In genomic region chr8:111940171-111941100, GRCm38 (mm10) we compare ENCODE assay signal across 8 mouse cellular contexts. TPM values are rescaled to one million over a fixed set of nuclear protein-coding genes. Genes with fewer than 3 reads are reported as not detected.
DNase-seq lines count a peak whose midpoint lies in the region; ATAC-seq and TF ChIP-seq lines count a peak whose summit lies in the region.

Gene Gabarapl2, plus strand, starts transcription at chr8:111940703.

- DNase-seq in 416B (ENCODE audit: low read depth) = peak; percentile 96
- peak; percentile 95 for DNase-seq in heart, adult 8-10 months (ENCODE audit: low spot score)
- peak; percentile 98 for DNase-seq in kidney, adult 9 months
- DNase-seq in limb, embryonic 14.5 days (ENCODE audit: low spot score) = peak; percentile 99
- peak; percentile 99 for DNase-seq in midbrain, postnatal 0 days (ENCODE audit: low spot score)
- peak; percentile 91 to 95 for DNase-seq in spleen, postnatal 14 days (ENCODE audit: low spot score in 2 of 2)

- peak within 1 kb of the TSS; percentile 85 for H3K27ac ChIP-seq in bone marrow, adult 2 months (ENCODE audit: control insufficient read depth, insufficient read depth, low read depth, low read length, poor library complexity)
- peak within 1 kb of the TSS; percentile 79 for H3K27ac ChIP-seq in embryonic facial prominence, embryonic 15.5 days (replicated peaks)
- H3K27ac ChIP-seq in limb, embryonic 14.5 days (replicated peaks; ENCODE audit: low read depth, low read length) = peak within 1 kb of the TSS; percentile 45; the same call in 1 of the 2 replicates
- peak within 1 kb of the TSS; percentile 70 for H3K27ac ChIP-seq in midbrain, postnatal 0 days (ENCODE audit: low read depth, low read length)

- under 1% methylated on average over 65 of the region's 65 CpGs for WGBS in bone marrow, adult 2 months
- WGBS in embryonic facial prominence, embryonic 15.5 days = under 1% methylated on average over 65 of the region's 65 CpGs
- under 1% methylated on average over 55 of the region's 65 CpGs for WGBS in limb, embryonic 14.5 days
- under 1% methylated on average over 65 of the region's 65 CpGs for WGBS in midbrain, postnatal 0 days

- TF ChIP-seq CTCF in bone marrow, adult 2 months (IDR thresholded peaks at IDR 0.05; ENCODE audit: control insufficient read depth, insufficient read depth, low read length) = no peak
- TF ChIP-seq CTCF in midbrain, postnatal 0 days (IDR thresholded peaks at IDR 0.05) = peak; percentile 34; the same call in 1 of the 2 replicates

- H3K4me3 ChIP-seq in bone marrow, adult 2 months (replicated peaks; ENCODE audit: control insufficient read depth, low read depth, low read length) = peak within 1 kb of the TSS; percentile 97
- H3K4me3 ChIP-seq in embryonic facial prominence, embryonic 15.5 days (replicated peaks) = peak within 1 kb of the TSS; percentile 99
- H3K4me3 ChIP-seq in limb, embryonic 14.5 days (replicated peaks; ENCODE audit: low read length) = peak within 1 kb of the TSS; percentile 87
- peak within 1 kb of the TSS; percentile 91 for H3K4me3 ChIP-seq in midbrain, postnatal 0 days (ENCODE audit: low read depth, low read length)

- H3K9ac ChIP-seq in embryonic facial prominence, embryonic 15.5 days = peak within 1 kb of the TSS; percentile 70
- H3K9ac ChIP-seq in limb, embryonic 14.5 days (ENCODE audit: low read depth, low read length, severe bottlenecking) = peak within 1 kb of the TSS; percentile 71
- H3K9ac ChIP-seq in midbrain, postnatal 0 days (replicated peaks; ENCODE audit: low read length, poor library complexity, severe bottlenecking) = peak within 1 kb of the TSS; percentile 94

- no peaks in the 10 kb centered on the region for H3K9me3 ChIP-seq in embryonic facial prominence, embryonic 15.5 days (replicated peaks)
- H3K9me3 ChIP-seq in limb, embryonic 14.5 days (ENCODE audit: control insufficient read depth, low read length) = no peaks in the 10 kb centered on the region
- no peaks in the 10 kb centered on the region for H3K9me3 ChIP-seq in midbrain, postnatal 0 days (ENCODE audit: low read length)

- ATAC-seq in embryonic facial prominence, embryonic 15.5 days (ENCODE audit: insufficient number of reproducible peaks, low FRiP score, low TSS enrichment, low read depth) = peak; percentile 98
- ATAC-seq in limb, embryonic 14.5 days (ENCODE audit: low FRiP score, low read depth) = peak; percentile 98
- peak; percentile 97 for ATAC-seq in midbrain, postnatal 0 days (ENCODE audit: low FRiP score)

- peaks cover 2% of the 10 kb centered on the region for H3K4me1 ChIP-seq in bone marrow, adult 2 months (ENCODE audit: control insufficient read depth, insufficient read depth, low read length)
- peaks cover 21% of the 10 kb centered on the region for H3K4me1 ChIP-seq in embryonic facial prominence, embryonic 15.5 days
- peaks cover 12% of the 10 kb centered on the region for H3K4me1 ChIP-seq in limb, embryonic 14.5 days (ENCODE audit: control insufficient read depth, insufficient read depth, low read length)
- peaks cover 7% of the 10 kb centered on the region for H3K4me1 ChIP-seq in midbrain, postnatal 0 days (ENCODE audit: insufficient read depth, low read length)

- H3K36me3 ChIP-seq in embryonic facial prominence, embryonic 15.5 days = peaks cover 27% of the 10 kb centered on the region
- H3K36me3 ChIP-seq in limb, embryonic 14.5 days (ENCODE audit: control insufficient read depth, insufficient read depth, low read length) = peaks cover 24% of the 10 kb centered on the region
- peaks cover 14% of the 10 kb centered on the region for H3K36me3 ChIP-seq in midbrain, postnatal 0 days (ENCODE audit: insufficient read depth, low read length)

- peak; percentile 54; the same call in 1 of the 2 replicates for TF ChIP-seq POLR2A in bone marrow, adult 2 months (IDR thresholded peaks at IDR 0.05; ENCODE audit: borderline replicate concordance, control insufficient read depth, low read depth, low read length)
- no peak for TF ChIP-seq POLR2A in limb, embryonic 14.5 days (IDR thresholded peaks at IDR 0.05; ENCODE audit: borderline replicate concordance, extremely low read depth, insufficient read depth, insufficient read length)

- H3K27me3 ChIP-seq in embryonic facial prominence, embryonic 15.5 days = no peaks in the 10 kb centered on the region
- H3K27me3 ChIP-seq in limb, embryonic 14.5 days (ENCODE audit: control insufficient read depth, insufficient read depth, low read length) = no peaks in the 10 kb centered on the region
- H3K27me3 ChIP-seq in midbrain, postnatal 0 days (ENCODE audit: insufficient read depth, low read length) = no peaks in the 10 kb centered on the region

- peak within 1 kb of the TSS; percentile 94 for H3K4me2 ChIP-seq in embryonic facial prominence, embryonic 15.5 days (replicated peaks)
- peak within 1 kb of the TSS; percentile 91 for H3K4me2 ChIP-seq in limb, embryonic 14.5 days (replicated peaks; ENCODE audit: low read depth, low read length, severe bottlenecking)
- H3K4me2 ChIP-seq in midbrain, postnatal 0 days (ENCODE audit: low read depth, low read length, poor library complexity, severe bottlenecking) = peak within 1 kb of the TSS; percentile 97

RNA-seq across cellular contexts. Expression of gene Gabarapl2, which starts in this region (rescaled TPM):
- polyA plus RNA-seq in bone marrow, adult 2 months (2011; ENCODE audit: insufficient read depth, insufficient read length, low replicate concordance, missing spikeins) = 84.5 and 93.5 TPM in 2 replicates
- polyA plus RNA-seq in embryonic facial prominence, embryonic 15.5 days (2015; fragmentation: Nextera tagmentation; extraction: Ambion mirVana) = 173 and 189 TPM in 2 replicates
- total RNA-seq in heart, adult 8-10 months (2022) = 100 to 1,000 TPM; 121 to 131 (median 122) TPM
- 55.6 and 56.6 TPM in 2 replicates for polyA plus RNA-seq in limb, embryonic 14.5 days (2012; rRNA removed)
- 148 and 163 TPM in 2 replicates for polyA plus RNA-seq in limb, embryonic 14.5 days (2014; fragmentation: Nextera tagmentation; extraction: Ambion mirVana)
- 117 and 121 TPM in 2 replicates for total RNA-seq in midbrain, postnatal 0 days (2014; rRNA removed)
- polyA plus RNA-seq in midbrain, postnatal 0 days (2015; fragmentation: Nextera tagmentation; extraction: Ambion mirVana) = 459 and 469 TPM in 2 replicates

Comparison
In these comparisons a context has a peak if more than half of its experiments do, and no peak if none do; other contexts are left out.
1. Peak in every context shown above with its lines: DNase-seq, ATAC-seq, H3K4me3 ChIP-seq and H3K27ac ChIP-seq.